Mouse (Mus musculus): ENCODE measurements around the gene Psmg3.

The Psmg3 gene

GRCm38 (mm10) chr5:139794938-139795337 is 31.7 kb downstream of the Psmg3 start:
- DNase-seq (ENCODE audit: low read depth, low spot score), result no peak

GRCm38 (mm10) chr5:139794137-139794536 is 32.5 kb downstream of the Psmg3 start:
- DNase-seq (ENCODE audit: low read depth, low spot score), result no peak

GRCm38 (mm10) chr5:139793338-139794089 is 33.2 kb downstream of the Psmg3 start:
- DNase-seq (ENCODE audit: low read depth, low spot score), result no peak

DNA sequence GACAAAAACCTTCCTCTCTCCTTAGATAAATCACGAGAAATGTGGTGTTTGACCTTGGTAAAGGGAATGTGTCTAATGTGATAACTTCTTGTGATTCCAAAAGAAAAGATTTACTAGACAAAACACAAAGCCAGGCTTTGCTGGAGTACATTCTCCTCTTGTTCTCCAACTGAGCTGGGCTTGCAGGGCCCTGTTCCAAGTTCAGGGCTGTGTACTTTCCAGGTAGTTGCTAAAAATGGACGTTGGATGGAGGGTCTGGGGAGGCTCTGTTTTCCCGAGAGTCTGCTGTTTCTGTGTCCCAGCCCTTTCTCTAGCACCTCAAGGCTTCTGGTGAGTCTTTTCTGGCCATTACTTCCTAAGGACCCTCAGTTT is 33.7 kb downstream of the Psmg3 start:
- no peak for DNase-seq (ENCODE audit: low read depth, low spot score)

DNA sequence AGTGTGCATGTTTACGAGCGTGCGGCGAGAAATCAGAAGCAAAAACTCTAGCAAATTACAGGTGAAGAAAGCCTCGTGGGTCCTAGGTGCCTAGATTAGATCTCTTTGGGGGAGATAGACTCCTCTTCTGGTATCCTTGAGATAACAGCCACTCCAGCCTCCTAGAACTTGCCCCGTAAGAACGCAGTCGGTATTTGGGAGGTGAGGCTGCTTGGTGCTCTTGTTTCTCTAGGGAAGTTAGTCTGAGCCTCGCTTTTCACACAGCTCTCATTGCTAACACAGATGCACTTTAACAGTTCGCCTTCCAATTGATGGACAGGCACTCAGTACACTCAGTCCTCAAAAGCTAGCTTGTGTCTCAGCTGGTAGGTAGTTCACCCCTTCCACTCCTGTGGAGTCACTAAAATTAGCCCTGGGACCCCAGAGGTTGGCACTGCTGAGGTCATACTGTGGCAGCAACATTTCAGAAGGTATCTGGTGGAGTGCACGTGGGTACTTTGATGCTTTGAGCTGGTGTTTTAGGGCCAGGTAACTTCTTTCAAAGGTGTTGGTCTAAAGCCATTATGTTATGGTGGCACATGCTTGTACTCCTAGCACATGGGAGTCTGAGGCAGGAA is 34.4 kb downstream of the Psmg3 start:
- DNase-seq (ENCODE audit: low read depth, low spot score), result no peak

DNA sequence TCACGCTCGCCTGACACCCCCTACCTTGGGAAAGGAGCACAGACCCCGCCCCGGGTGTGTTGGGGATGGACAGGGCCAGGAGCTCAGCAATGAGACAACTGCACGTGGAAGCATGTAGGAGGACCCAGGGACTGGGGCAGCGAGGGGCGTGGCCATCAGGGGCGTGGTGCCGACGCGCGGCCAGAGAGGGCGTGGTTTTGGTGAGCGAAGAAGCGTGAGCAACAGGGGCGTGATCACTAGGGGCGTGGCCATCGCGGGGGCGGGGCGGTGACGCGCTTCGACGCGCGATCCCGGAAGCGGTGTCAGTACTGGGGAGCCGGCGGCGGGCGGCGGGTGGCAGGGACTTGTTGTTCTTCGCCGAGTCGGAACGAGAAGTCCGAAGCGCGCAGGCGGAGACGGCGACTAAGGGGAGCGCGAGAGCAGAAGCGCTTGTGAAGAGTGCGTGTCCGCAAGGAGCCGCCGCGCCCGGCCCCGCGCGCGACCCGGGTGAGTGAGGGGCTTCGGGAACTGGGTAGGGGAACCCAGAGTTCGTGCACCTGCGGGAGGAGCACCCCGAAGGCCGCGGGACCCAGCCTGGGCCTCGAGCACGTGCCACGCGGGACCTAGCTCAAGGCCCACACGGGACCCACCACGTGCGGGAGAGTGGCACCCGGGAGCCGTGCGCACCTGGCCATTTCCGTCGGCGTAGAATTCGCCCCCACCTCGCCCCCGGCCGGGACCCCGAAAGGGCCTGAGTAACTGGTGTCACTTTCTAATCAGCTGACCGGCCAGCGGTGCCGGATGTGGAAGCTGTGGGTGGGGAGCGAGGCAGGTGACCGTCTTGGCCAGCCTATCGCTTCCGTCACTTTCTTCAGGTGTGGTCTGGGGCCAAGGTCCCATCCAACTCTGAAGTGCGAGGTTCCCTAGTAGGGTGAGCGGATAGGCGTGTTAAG is 35.2 kb downstream of the Psmg3 start, which contains the start of gene Mafk:
Mafk (plus strand) TSS at position 287 of the 932 bp plus-strand sequence.
- peak; percentile 96 for DNase-seq (ENCODE audit: low read depth, low spot score)

- no peak for DNase-seq (ENCODE audit: low read depth, low spot score)
Measured at GRCm38 (mm10) chr5:139789466-139789865, 37.2 kb downstream of the Psmg3 start.

DNA sequence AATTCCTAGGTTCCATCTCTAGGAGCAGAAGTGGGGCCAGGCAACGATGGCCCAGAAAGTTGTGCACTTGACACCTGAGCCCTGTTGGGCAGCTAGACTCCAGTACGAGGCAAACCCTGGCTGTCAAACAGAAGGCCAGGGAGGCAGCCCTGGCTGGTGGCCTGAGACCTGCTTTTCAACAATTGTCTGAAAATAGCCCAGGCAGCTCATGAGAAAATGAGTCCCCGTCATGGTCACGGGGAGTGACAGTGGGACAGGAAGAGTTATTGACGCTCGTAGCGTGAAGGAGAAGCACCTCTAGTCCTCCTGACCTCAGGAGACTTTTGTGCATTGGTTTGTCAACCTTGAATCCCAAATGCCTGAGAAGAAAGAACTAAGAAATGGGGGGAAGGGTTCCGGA is 45.3 kb downstream of the Psmg3 start:
- DNase-seq (ENCODE audit: low read depth, low spot score), result no peak

GRCm38 (mm10) chr5:139776966-139777365 is 49.7 kb downstream of the Psmg3 start:
- no peak for DNase-seq (ENCODE audit: low read depth, low spot score)

DNA sequence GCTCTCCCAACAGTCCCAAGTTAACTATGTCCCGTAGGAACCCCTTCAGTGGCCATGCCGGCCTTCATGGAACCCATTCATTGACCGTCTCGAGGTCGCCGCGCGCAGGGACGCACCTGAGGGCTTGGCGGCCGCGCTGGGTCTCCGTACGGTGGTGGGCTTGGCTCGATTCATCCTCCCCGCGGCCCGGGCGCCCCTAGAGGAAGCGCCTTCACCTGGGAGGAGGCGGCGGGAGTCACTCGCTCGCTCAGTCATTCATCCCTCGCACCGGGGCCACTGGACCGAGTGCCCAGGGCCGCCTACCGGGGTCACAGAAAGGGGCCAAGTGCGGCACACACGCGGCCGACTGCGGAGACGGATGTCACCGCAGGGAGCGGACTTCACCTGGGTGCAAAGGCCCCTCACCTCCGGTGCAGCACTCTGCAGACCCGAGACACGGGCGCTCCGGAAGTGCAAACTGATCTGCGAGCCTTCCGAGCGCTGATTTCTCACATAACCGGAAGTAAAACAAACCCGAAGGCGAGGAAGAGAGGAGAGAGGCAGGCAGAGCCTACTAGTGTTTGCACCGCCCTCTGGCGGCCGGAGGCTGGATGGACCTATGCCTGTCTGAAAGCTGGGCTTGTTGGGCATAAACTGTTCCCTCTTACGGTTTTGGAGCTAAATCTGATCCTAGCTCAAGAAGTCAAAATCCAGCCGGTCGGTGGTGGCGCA is 51.3 kb downstream of the Psmg3 start, which contains the start of gene Ints1:
Ints1 (minus strand) TSS at position 459 of the 711 bp plus-strand sequence.
- peak; percentile 98 for DNase-seq (ENCODE audit: low read depth, low spot score)

Data from ZHBTc4 (cell line).